Mouse (Mus musculus) liver, adult 2 months (tissue): Measurements from ENCODE around the gene Mylk2.

ENCODE experiments used
- CTCF ChIP-seq: fragments of 200-500 bp; IDR thresholded peaks from 2 replicates; pipeline ENCODE4 v1.5.1; 2011; ENCODE audit warnings: low read depth, low read length, control low read depth
- POLR2A ChIP-seq: fragments of 200-500 bp; IDR thresholded peaks from 2 replicates; pipeline ENCODE4 v1.6.1; 2011; ENCODE audit warnings: low read length, control low read depth; ENCODE audit not compliant: insufficient read depth; ENCODE audit errors: extremely low read depth

DNA sequence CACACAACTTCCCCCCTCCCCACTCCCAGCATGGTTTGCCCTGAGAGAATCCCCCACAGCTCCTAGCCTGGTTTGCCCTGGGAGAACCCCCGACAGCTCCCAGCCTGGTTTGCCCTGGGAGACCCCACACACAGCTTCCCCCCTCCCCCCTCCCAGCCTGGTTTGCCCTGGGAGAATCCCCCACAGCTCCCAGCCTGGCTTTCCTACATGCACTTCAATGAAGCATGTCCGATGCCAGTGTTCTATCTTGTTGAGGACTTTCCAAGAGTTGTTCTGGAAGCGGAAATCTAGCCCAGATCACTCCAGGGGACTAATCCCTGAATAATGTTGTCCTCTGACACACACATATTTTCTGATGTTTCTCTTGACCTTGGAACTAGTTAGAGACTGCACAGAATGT is 8.5 kb upstream of the Mylk2 start:
- TF ChIP-seq CTCF (no peak), POLR2A (no peak)
